Mouse (Mus musculus) adrenal gland, postnatal 25 days (tissue): ENCODE data around the gene Zfp219. TPM values are rescaled to one million over a fixed set of nuclear protein-coding genes. Genes with fewer than 3 reads are reported as not detected.
"Not testable (repeated sequence)": the region's sequence is repeated elsewhere in the genome, so short reads cannot be mapped to it uniquely, and the experiment has no call there.

Experiments used
- DNase-seq: peaks from one replicate; pipeline ENCODE4 v3.0.0; 2021; ENCODE audit warnings: mixed read lengths
- long read RNA-seq: library from polyadenylated mRNA; stranded (forward); transcript quantifications from one replicate; pipeline ENCODE4 v2.0.0, GENCODE M21; 2021
- total RNA-seq: library from RNA; stranded (reverse); gene quantifications from 2 replicates; pipeline ENCODE4 v1.2.3, GENCODE M21; 2021

Zfp219 gene
- 58.4 and 63.3 TPM in 2 replicates for total RNA-seq
- long read RNA-seq, transcript Zfp219-212 (4 exons, 2,812 nt): major isoform, 7 of 75 reads
- long read RNA-seq, transcript Zfp219-201 (5 exons, 2,933 nt): minor isoform, 6 of 75 reads
- long read RNA-seq, partial matches to known transcripts: 33 of 75 reads
- long read RNA-seq, other reads (novel, unspliced or antisense): 26 of 75 reads

DNA sequence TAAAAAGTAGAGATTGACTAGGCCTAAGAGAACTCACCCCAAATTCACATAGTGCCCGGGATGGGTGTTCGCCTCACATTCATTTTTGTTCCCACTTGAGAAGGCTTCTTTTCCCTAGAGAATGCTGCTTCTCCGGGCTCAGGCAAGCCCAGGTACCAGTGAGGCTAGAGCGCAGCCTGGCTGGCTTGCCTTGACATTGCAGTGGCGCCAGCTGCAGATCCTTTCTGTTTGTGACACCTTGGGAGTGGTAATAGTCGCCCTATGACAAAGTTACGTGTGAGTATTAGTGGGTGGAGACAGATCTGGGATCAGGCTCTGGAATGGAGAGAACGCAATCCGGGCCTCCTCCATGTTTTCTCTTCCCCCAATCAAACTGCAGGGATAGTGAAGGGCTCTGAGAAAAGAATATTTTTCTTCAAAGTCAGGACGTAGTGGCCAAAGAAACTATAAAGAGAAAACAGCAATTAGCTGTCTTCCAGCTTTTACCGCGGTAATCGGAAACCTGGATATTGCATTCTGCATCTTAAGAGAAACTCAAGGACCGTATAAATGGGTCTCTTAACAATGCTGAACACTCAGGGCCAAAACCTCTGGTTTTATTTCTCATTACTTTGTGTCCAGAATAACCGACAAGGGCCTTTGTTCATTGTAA, at the start of gene Zfp219:
Zfp219 (minus strand) TSS at position 248 of the 652 bp plus-strand sequence.
- peak; percentile 69 for DNase-seq

DNA sequence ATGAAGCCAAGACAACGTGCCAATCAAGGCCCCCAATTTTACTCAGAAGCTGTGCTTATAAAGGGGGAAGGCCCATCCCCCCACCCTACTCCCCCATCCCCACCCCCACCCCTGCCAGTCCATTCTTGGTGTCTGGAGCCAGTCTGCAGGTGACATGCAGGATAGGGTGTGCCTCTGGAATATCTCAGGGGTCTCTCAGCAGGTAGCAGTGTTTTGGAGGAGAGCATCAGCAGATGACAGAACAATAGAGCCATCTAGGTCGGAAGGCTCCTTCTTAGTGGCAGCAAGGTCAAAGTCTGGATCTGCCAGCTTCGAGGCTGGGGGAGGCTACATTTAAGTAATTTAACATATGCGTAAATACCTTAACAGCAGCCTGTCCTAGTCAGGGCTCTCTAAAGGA, 45.6 kb upstream of the Zfp219 start:
- DNase-seq: no peak

DNA sequence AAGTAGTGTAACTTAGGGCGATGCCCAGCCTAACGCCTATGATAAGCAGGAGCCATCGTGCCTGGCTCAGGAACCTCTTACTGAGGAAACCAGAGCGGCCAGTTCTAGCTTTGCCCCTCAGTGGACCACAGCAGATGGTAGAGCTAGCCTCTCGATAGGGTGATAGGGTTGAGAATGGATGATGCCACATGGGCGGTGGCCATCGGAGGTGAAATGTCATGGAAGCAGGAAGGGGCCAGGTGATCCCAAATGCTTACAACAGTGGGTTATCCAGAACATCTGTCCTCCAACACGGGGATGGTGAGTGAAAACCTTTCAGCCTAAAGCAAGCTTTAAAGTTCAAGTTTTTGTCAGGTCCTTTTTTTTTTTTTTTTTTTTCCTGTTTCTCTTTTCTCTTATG, 41.3 kb upstream of the Zfp219 start:
- DNase-seq: no peak

DNA sequence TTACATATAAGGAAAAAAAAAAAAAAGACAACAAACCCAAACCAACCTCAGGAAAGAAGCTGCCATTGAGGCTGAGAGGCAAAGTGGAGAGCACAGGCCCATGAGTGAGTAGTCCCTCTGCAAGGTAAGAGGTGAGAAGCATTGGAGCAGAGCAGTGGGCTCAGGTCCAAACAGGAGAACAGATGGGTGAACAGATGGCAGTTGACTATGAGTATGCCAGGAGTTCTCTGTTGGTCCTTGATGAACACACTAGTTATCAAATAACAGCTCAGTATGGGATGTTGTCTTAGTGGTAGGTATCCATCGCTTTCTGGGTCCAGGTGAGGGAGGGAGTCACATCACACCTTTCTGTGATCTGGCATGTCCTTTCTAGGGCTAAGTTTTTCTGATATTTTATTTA, 40.3 kb upstream of the Zfp219 start:
- no peak for DNase-seq

DNA sequence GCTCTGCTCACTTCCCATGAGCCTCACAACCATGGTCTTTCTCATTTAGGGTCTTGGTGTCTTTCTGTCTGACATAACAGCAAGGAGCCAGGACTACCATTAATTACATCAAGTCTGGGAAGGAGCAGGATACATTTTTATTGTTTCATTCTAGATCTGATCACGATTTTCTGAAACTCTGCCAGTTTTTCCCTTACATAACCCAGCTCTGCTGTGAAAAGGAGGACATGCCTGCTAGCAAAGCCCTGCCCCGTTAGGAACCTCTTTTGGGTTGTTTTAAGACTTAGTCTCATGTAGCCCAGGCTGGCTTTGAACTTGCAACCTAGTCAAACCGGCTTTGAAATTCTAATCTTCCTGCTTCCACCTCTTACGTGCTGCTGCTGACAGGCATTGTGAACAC, 39.4 kb upstream of the Zfp219 start:
- no peak for DNase-seq

DNA sequence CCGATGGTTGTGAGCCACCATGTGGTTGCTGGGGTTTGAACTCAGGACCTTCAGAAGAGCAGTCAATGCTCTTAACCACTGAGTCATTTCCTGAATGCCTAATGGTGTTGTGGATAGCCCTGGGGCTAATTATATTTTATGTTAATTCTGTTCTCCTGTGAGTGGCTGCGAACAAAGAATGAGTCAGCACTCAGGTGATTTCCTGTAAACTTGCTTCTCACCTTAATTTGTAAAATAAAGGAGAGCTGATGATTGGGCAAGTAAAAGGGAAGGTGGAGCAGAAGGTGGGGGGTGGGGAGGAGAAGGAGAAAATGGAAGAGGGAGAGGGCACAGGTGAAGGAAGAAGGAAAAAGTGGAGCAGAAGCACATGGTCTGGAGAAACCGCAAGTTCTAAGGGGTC, 32.2 kb upstream of the Zfp219 start:
- not testable (repeated sequence) for DNase-seq

DNA sequence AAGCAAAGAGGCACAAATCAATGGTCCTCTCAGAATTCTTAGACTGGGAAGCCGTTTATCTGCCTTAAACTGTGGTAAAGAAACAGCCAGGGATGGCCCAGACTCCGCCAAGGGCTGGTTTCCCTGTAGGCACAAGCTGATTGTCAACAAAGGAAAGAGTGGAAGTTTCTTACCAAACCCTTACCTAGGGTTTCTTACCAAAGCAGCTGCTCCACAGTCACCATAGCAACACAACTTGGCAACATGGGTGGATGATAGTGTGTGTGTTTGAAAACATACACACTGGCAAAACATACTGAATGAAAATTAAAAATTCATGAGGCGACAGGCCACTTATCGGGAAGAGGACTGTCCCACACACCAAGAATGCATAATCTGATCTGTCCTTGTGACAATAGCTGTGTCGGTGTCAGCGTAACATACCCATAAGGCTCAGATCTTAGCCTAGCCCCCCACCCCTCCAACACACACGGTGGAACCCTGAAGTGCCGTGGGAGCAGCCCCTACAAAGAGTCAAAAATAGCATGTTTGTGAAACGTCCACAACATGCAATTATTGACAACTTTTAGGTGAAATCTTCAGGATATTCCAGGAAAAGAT, 25.5 kb upstream of the Zfp219 start:
- DNase-seq: no peak

DNA sequence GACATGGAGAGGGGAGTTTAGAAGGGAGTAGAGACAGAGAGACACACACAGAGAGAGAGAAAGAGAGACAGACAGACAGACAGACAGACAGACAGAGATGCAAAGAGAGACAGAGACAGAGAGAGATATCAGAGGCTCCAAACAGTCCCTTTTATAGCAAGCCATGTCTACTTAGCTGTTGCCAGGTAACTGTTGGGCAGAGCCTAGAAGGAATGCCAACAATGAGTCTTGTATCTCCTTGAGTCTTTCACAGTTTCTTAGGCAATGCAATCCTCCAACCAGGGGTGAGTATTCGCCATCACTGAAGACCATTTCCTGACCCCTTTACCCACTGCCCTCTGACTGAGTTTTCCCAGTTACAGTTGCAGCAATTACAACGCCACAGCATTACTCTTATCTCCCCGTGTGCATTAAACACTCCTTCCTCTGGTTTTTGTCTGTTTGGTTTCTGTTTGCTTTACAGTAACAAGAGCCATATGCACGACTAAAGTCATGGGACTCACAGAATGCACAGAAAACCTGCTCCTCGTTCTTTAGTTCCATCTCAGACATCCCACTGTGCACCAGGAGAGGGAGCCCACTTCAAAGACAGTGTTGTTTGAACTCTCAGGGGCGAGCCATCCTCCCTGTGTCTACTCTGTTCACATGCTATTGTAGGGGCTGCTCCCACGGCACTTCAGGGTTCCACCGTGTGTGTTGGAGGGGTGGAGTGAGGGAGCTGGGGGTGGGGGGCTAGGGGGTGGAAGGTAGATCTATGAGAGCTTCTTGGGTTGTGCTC, 24.6 kb upstream of the Zfp219 start:
- peak; percentile 7 for DNase-seq

DNA sequence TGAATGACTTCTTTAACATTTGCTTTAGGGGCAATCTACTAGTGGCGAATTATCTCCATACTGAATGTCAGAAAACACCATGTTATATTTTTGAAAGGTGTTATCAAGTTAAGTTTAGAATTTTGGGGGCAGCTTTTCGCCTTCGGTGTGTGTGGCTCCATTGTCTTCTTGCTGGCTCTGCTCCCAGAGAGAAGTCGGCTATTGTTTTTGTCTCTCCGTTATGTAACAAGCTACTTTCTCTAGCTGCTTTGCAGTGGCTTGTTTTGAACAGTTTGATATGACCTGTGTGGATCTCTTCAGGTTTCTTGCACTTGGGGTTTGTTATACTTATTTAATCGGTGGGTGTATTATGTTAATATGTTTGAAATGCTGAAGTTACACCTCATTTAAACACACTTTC, 22.9 kb upstream of the Zfp219 start:
- no peak for DNase-seq

DNA sequence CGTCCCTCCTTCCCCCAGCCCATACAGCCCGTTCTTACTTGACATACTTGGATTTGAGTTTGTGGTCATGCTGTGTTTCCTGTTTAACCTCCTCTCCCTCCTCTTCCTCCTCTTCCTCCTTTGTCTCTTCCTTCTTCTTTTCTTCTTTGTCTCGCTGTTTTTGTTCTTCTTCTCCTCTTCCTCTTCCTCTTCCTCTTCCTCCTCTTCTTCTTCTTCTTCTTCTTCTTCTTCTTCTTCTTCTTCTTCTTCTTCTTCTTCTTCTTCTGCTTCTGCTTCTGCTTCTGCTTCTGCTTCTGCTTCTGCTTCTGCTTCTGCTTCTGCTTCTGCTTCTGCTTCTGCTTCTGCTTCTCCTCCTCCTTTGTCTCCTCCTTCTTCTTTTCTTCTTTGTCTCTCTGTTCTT, 21.8 kb upstream of the Zfp219 start, which contains the start of gene Olfr221:
Olfr221 (minus strand) TSS at position 101 of the 400 bp plus-strand sequence.
- DNase-seq: not testable (repeated sequence)

DNA sequence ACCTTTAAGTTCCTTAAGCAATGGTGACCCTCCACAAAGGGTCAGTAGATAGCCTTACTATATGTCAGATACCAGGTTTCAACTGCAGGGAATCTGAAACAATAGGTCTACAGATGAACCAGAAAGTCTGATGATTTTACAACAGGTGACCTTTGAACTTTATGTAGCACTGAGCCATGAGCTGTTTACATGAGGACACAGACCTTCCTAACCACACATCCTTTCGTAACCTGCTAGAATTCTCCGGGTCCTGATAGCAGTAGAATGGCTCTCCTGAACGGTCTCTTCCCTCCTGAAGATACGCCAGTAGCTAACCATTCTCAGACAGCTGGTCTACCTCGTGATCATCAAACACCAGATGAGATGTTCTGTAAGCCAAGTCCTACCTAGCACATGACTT, 18.8 kb upstream of the Zfp219 start:
- DNase-seq: no peak

DNA sequence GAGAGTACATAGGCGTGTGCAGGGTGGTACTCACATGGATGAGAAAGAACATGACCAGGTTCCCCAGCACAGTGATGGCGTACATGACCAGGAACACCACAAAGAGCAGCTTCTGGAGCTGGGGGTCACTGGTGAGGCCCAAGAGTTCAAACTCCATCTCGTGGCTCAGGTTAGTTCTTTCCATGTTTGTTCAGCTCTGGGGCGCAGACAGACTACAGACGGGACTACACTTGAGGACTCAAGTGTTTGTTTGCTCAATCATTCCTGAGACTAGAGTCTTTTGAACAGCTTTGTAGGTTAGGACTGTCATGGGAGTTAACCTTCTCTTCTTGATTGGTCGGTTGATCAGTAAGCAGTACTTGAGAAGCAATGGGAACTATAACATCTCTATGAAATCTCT, 15.4 kb upstream of the Zfp219 start:
- DNase-seq: no peak

DNA sequence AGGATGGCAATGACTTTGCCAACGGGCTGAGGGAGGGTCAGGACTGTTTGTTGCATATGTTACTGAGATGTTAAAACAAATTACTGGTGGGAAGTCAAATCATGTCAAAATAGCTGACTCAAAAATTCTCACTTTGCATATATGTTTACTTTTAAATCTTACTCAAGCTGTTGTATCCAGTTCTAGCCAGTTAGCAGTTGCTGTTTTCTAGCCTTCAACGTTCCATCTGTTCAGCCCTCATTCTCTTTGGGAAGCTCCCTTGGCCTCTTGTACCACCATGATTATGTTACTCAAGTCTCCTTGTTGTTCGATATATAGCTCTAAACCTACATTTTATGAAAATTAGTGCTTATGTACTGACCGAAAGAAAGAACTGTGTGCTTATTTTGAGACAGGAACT, 5.8 kb upstream of the Zfp219 start:
- DNase-seq: no peak

DNA sequence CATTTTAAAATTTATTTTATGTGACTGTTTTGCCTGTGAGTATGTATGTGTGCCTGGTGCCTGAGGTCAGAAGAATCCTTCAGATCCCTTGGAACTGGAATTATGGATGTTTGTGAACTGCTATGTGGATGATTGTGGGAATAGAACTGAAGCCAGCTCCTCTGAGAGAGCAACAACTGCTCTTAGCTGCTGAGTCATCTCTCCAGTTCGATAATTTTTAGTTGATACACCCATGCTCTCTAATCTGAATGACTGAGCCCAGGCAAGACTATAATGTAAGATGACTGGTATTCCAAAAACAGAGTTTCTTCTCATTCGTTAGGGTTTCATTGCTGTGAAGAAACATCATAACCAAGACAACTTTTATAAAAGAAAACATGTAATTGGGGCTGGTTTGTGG, 3.6 kb upstream of the Zfp219 start:
- DNase-seq: no peak

DNA sequence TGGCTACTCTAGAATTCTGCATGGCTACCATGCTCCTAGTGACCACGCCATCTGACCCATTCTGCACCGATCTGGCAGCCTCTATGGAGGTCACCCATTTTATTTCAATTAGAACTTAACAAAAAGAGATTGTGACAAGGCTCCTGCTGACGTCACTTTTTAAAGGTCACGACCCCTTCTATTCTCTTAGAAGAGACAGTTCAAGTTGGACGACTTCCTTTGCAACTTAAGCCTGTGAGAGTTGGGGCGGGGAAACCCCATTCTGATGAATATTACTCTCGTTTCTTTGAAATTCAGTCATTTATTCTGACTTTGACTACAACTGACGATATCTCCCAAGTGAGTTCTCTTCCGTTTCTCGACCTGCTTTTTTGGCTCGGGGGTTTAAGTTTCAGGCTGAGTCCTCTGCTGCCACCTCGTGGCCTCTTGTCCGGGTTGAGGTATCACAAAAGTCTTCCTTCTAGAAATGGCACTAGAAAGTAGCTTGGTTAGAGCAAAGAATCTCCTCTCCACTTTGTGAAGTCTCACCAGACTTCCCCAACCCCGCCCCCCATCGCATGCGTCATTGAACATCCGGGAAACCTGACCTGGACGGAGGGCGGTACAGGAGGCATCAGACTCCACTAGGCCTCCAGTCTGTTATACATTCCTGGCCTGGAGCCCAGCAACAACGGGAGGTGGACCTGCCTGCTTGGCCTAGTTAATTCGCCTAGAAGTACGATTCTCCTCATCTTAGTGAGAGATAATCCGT, 2.4 kb upstream of the Zfp219 start:
- DNase-seq: peak; percentile 89

DNA sequence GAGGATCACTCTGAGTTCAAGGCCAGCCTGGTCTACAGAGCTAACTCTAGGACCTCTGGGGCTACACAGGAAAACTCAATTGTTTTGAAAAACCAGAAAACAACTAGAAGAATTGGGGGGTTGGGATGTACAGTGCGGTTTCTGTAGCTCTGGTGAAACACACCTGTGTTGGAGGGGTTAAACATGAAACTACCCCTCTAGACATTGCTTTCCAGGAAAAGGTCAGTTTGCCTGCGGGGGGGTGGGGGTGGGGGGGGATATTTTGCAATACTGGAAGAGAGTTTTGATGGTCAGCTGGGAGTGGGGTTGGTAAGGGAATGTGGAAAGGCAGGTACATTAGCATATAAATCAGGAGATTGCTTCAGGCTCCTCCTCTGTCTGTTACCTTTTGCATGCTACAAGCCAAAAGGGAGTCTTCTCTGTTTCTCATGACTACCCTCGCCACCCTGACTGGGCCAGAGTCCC, 1.7 kb upstream of the Zfp219 start:
- no peak for DNase-seq

DNA sequence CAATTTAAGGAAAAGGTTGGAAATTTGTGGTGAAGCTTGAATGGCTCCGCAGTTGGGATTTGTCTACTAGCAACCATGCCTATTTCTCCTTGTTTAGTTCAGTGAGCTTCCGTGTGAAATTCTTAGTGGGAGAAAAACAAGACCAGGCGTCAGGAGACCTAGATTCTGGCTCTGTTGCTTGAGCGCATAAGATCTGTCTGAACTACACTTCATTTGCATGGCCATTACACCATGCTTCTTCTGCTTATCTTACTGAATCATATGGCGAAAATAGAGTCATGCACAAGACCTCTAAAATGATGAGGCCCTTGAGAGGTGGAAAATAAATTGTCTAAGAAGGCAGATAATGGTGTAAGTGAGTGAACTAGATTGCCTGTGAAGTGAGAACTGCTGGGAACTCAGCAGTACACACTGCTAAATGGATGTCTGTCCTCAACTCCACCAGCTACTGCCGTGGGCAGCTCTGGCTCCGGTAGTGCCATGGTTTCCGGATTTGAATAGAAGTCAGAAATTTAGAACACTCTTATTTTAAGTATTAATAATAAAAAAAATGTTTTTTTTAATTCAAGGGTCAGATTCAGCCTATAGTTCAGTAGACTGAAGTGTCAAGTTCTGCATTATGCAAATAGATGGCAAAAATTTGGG, 1.2 kb upstream of the Zfp219 start:
- no peak for DNase-seq

DNA sequence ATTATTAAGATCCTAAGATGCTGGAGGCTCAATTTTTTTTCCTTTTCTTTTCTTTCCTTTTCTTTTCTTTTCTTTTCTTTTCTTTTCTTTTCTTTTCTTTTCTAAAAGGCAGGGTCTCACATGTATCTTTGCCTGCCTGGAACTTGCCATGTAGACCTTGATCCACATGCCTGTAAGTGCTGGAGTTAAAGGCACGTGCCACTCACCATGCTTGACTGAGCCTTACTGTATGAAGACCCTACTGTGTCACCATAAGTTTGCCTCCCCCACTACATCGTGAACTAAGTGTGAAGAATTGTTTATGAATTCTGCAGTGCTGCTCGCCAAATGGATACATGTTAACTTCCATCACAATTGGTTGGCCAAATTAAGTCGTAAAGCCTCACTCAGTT, 601 bp upstream of the Zfp219 start:
- DNase-seq: no peak

DNA sequence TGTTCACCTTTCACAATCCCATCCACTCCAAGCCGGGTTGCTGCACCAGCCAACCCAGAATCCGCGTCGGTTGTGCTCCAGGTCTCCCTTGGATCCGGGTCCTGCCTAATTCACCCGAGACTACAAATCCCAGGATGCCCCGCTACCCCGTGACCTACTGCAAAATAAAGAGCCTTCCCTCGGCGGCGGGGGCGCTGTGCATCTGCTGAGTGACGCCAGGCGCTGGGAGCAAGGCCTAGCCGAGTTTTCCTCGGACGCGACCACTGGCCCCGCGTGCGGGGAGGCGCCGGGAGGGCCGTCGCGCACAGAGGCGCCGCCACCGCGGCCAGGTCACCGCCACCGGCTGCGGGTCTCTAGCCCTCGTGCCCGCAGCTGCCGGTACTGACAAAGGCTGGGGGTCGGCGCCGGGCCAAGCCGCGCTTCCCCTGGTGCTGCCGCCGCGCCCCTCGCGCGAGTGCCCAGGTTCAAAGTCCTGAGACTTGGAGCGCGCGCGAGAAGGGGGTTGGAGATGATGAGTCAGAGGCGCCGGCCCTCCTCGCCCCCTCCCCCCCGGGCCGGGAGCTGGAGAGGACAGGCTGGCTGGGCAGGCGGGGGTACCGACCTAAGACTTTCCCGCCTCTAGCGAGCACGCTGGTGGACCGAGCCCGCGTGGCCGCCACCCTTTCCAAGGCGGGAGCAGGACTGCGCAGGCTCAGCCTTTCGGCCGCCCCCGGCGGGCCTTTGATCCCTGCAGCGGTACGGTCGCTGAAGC, 768 bp downstream of the Zfp219 start:
- peak; percentile 96 for DNase-seq

DNA sequence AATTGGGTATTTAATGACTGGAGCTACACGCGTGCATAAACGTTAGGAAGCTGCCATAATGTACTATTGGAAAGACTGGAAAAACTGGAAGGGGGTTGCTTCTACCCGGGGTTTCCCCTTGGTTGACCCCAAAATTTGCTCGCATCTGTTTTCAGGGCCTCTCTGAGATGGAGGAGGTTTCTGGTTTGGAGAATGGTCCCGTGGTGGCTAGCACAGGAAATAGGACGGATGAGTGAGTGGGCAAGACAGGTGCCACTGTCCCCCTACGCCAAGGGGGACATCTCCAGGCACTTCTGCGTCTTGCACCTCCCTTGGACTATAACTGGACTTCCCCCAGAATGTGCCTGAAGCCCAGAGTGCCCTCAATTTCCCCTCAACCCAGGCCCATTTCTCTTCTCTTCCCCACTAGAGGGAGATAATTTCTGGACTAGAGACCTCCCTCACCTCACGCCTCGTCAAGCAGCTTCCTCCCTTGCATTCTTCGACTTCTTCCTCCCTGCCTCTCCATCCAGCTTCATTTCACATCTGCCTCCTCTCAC, 1.4 kb downstream of the Zfp219 start:
- DNase-seq: no peak
